Mouse (Mus musculus) ES-Bruce4 (cell line): ENCODE data around the gene Slc7a1. TPM values are rescaled to one million over a fixed set of nuclear protein-coding genes. Genes with fewer than 3 reads are reported as not detected.

Experiments used
- H3K27ac ChIP-seq: 2 replicates; pipeline ENCODE4 v1.5.1; 2012; ENCODE audit warnings: low read length, inconsistent platforms; ENCODE audit not compliant: insufficient read depth
- H3K27me3 ChIP-seq: 2 replicates; pipeline ENCODE4 v1.6.1; 2012; ENCODE audit warnings: mild to moderate bottlenecking, low read length, inconsistent platforms; ENCODE audit not compliant: control insufficient read depth, poor library complexity, insufficient read depth, severe bottlenecking
- H3K36me3 ChIP-seq: 2 replicates; pipeline ENCODE4 v1.6.1; 2012; ENCODE audit warnings: inconsistent platforms, mild to moderate bottlenecking, low read length, moderate library complexity; ENCODE audit not compliant: control insufficient read depth, poor library complexity, insufficient read depth, severe bottlenecking
- H3K4me1 ChIP-seq: one replicate; pipeline ENCODE4 v1.8.1; 2011; ENCODE audit warnings: low read length; ENCODE audit not compliant: control insufficient read depth, insufficient read depth
- H3K4me3 ChIP-seq: 2 replicates; pipeline ENCODE4 v1.5.1; 2011; ENCODE audit warnings: low read depth, mild to moderate bottlenecking, low read length
- H3K9ac ChIP-seq: 2 replicates; pipeline ENCODE4 v1.6.1; 2012; ENCODE audit warnings: low read depth, mild to moderate bottlenecking, inconsistent platforms; ENCODE audit not compliant: poor library complexity, severe bottlenecking
- H3K9me3 ChIP-seq: replicated peaks from 2 replicates; pipeline ENCODE4 v1.6.1; 2012; ENCODE audit warnings: mild to moderate bottlenecking, low read length, inconsistent platforms; ENCODE audit not compliant: control insufficient read depth, poor library complexity, insufficient read depth, severe bottlenecking
- CTCF ChIP-seq: IDR thresholded peaks from one replicate; pipeline ENCODE4 v1.8.1; 2011; ENCODE audit warnings: low read depth, low read length
- EP300 ChIP-seq: IDR thresholded peaks from 2 replicates; pipeline ENCODE4 v1.6.1; 2011; ENCODE audit warnings: low read depth, low read length; ENCODE audit not compliant: insufficient read depth
- POLR2A ChIP-seq: IDR thresholded peaks from one replicate; pipeline ENCODE4 v1.8.1; 2011; ENCODE audit warnings: low read length; ENCODE audit not compliant: insufficient read depth
- polyA plus RNA-seq: library from polyadenylated mRNA; stranded (reverse); fragments of >200 nt; gene quantifications from 2 replicates; pipeline ENCODE4 v1.2.4, GENCODE M21; 2011; ENCODE audit warnings: low read depth; ENCODE audit not compliant: missing spikeins, insufficient read depth, insufficient read length

The Slc7a1 gene
- polyA plus RNA-seq, 1 experiment = 27.1 TPM

DNA sequence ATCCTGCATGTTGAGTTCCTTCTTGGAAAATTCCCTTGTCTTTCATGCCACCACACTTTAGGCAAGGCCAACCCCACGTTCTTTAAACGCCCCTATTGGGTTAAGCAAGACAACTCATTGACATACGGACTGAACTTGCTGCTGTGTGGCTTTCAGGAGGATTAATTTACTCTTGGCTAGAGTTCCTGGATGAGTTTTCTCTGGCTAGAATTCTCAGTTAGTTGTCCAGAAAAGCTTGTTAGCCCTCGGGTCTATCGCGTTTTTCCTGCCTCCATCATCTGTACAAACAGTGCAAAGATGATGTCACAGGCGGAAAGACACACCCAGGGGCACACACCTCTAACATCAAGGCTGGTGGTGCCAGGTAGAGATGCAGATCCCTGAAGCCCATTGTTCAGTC lies 14.5 kb upstream of the Slc7a1 start:
- Histone ChIP-seq H3K4me1 (no peaks in the 10 kb centered on the region), H3K4me3 (no peak overlapping the region), H3K36me3 (no peaks in the 10 kb centered on the region), H3K9me3 (no peaks in the 10 kb centered on the region; the same call in 1 of the 2 replicates), H3K27ac (no peak overlapping the region), H3K27me3 (no peaks in the 10 kb centered on the region), H3K9ac (no peak overlapping the region)
- TF ChIP-seq POLR2A (no peak), CTCF (no peak), EP300 (no peak)

- no peak overlapping the region for H3K27ac ChIP-seq
- no peaks in the 10 kb centered on the region for H3K27me3 ChIP-seq
- H3K36me3 ChIP-seq = no peaks in the 10 kb centered on the region
- H3K4me1 ChIP-seq = no peaks in the 10 kb centered on the region
- H3K4me3 ChIP-seq = no peak overlapping the region
- no peaks in the 10 kb centered on the region; the same call in 1 of the 2 replicates for H3K9me3 ChIP-seq
- no peak overlapping the region for H3K9ac ChIP-seq
- no peak for TF ChIP-seq EP300
- TF ChIP-seq POLR2A = no peak
- TF ChIP-seq CTCF = no peak
Measured at GRCm38 (mm10) chr5:148412504-148412903, 12.8 kb upstream of the Slc7a1 start.

- no peak overlapping the region for H3K9ac ChIP-seq
- H3K4me3 ChIP-seq = no peak overlapping the region
- no peaks in the 10 kb centered on the region for H3K27me3 ChIP-seq
- H3K4me1 ChIP-seq = no peaks in the 10 kb centered on the region
- H3K9me3 ChIP-seq = no peaks in the 10 kb centered on the region; the same call in 1 of the 2 replicates
- no peak overlapping the region for H3K27ac ChIP-seq
- TF ChIP-seq POLR2A = no peak
- TF ChIP-seq EP300 = no peak
- TF ChIP-seq CTCF = no peak
- H3K36me3 ChIP-seq = no peaks in the 10 kb centered on the region
Measured at GRCm38 (mm10) chr5:148409465-148409864, 9.8 kb upstream of the Slc7a1 start.

GRCm38 (mm10) chr5:148406913-148407312 lies 7.2 kb upstream of the Slc7a1 start:
- Histone ChIP-seq H3K9ac (no peak overlapping the region), H3K9me3 (peaks cover 4% of the 10 kb centered on the region; the same call in 1 of the 2 replicates), H3K4me3 (no peak overlapping the region), H3K27me3 (no peaks in the 10 kb centered on the region), H3K36me3 (no peaks in the 10 kb centered on the region), H3K4me1 (no peaks in the 10 kb centered on the region), H3K27ac (no peak overlapping the region)
- TF ChIP-seq EP300 (no peak), POLR2A (no peak), CTCF (no peak)

GRCm38 (mm10) chr5:148404548-148404947 lies 4.8 kb upstream of the Slc7a1 start:
- Histone ChIP-seq H3K36me3 (no peaks in the 10 kb centered on the region), H3K9ac (no peak overlapping the region), H3K9me3 (peaks cover 4% of the 10 kb centered on the region; the same call in 1 of the 2 replicates), H3K27me3 (no peaks in the 10 kb centered on the region), H3K4me1 (no peaks in the 10 kb centered on the region), H3K27ac (no peak overlapping the region), H3K4me3 (no peak overlapping the region)
- TF ChIP-seq POLR2A = no peak
- no peak for TF ChIP-seq CTCF
- TF ChIP-seq EP300 = no peak

DNA sequence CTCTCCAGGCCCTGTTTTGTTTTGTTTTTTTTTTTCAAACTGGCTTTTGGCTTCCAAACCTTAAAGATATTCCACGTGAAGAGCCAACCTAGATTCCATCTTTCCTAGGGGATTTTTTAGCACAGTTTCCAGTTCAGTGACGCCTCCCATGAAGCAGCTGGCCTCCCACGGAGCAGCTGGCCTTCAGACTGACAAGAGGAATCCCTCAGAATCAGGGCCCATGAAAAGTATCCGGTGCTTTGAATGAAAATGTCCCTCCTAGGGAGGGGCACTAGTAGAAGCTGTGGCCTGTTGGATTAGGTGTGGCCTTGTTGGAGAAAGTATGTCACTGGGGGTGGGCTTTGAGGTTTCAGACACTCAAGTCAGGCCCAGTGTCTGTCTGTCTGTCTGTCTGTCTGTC lies 2.9 kb upstream of the Slc7a1 start:
- no peaks in the 10 kb centered on the region for H3K27me3 ChIP-seq
- no peaks in the 10 kb centered on the region for H3K36me3 ChIP-seq
- no peak overlapping the region for H3K27ac ChIP-seq
- H3K9me3 ChIP-seq = peaks cover 4% of the 10 kb centered on the region; the same call in 1 of the 2 replicates
- no peak overlapping the region for H3K4me3 ChIP-seq
- no peak overlapping the region for H3K9ac ChIP-seq
- no peaks in the 10 kb centered on the region for H3K4me1 ChIP-seq
- TF ChIP-seq CTCF (no peak), EP300 (no peak), POLR2A (no peak)
